Mouse (Mus musculus): ENCODE measurements around the gene 2310046K23Rik.
"Not testable (repeated sequence)": the region's sequence is repeated elsewhere in the genome, so short reads cannot be mapped to it uniquely, and the experiment has no call there.

The 2310046K23Rik gene

GRCm38 (mm10) chr3:92534411-92534810 lies at the start of gene 2310046K23Rik:
Gene 2310046K23Rik (minus strand): TSS chr3:92534511.
- DNase-seq (ENCODE audit: low spot score): no peak

GRCm38 (mm10) chr3:92583164-92583826 lies 49.0 kb upstream of the 2310046K23Rik start:
- DNase-seq (ENCODE audit: low spot score): no peak

- no peak for DNase-seq (ENCODE audit: low spot score)
Measured at GRCm38 (mm10) chr3:92579508-92579907, 45.2 kb upstream of the 2310046K23Rik start.

- DNase-seq (ENCODE audit: low spot score): no peak
Measured at GRCm38 (mm10) chr3:92578652-92579413, 44.5 kb upstream of the 2310046K23Rik start.

GRCm38 (mm10) chr3:92573449-92574041 lies 39.2 kb upstream of the 2310046K23Rik start, which contains the start of gene Ivl:
Gene Ivl (minus strand): TSS chr3:92573735.
- DNase-seq (ENCODE audit: low spot score): no peak

- no peak for DNase-seq (ENCODE audit: low spot score)
Measured at GRCm38 (mm10) chr3:92572514-92573155, 38.3 kb upstream of the 2310046K23Rik start.

- DNase-seq (ENCODE audit: low spot score): no peak
Measured at GRCm38 (mm10) chr3:92568752-92569151, 34.4 kb upstream of the 2310046K23Rik start.

GRCm38 (mm10) chr3:92565418-92565817 lies 31.1 kb upstream of the 2310046K23Rik start:
- no peak for DNase-seq (ENCODE audit: low spot score)

GRCm38 (mm10) chr3:92512325-92512724 lies 22.0 kb downstream of the 2310046K23Rik start:
- no peak for DNase-seq (ENCODE audit: low spot score)

- peak; percentile 57 for DNase-seq (ENCODE audit: low spot score)
Measured at GRCm38 (mm10) chr3:92510786-92511185, 23.5 kb downstream of the 2310046K23Rik start.

GRCm38 (mm10) chr3:92508185-92508584 lies 26.1 kb downstream of the 2310046K23Rik start:
- no peak for DNase-seq (ENCODE audit: low spot score)

GRCm38 (mm10) chr3:92503528-92503927 lies 30.8 kb downstream of the 2310046K23Rik start:
- DNase-seq (ENCODE audit: low spot score): no peak

- DNase-seq (ENCODE audit: low spot score): no peak
Measured at GRCm38 (mm10) chr3:92500393-92500792, 33.9 kb downstream of the 2310046K23Rik start, which contains the start of gene Sprr4. Gene Sprr4 (minus strand): TSS chr3:92500493.

GRCm38 (mm10) chr3:92490262-92490661 lies 44.0 kb downstream of the 2310046K23Rik start:
- DNase-seq (ENCODE audit: low spot score): not testable (repeated sequence)

GRCm38 (mm10) chr3:92486307-92486706 lies 48.0 kb downstream of the 2310046K23Rik start:
- no peak for DNase-seq (ENCODE audit: low spot score)

GRCm38 (mm10) chr3:92485863-92486262 lies 48.4 kb downstream of the 2310046K23Rik start, which contains the start of gene Sprr1a:
Gene Sprr1a (minus strand): TSS chr3:92485895.
- no peak for DNase-seq (ENCODE audit: low spot score)
